Mouse (Mus musculus): ENCODE results near the gene Zfp987. TPM values are rescaled to one million over a fixed set of nuclear protein-coding genes. Genes with fewer than 3 reads are reported as not detected.

Gene Zfp987
- polyA plus RNA-seq, 2 experiments from 2014 or later, result 2.2 to 4.5 TPM

Other genes starting within 250 kb of the Zfp987 start
- not detected for gene Zfp986, start 228.5 kb upstream of the Zfp987 start, polyA plus RNA-seq (2017; shearing (Covaris generic))
- under 1 TPM in 1 of 2 experiments, not detected in 1; 0.08 TPM for gene Zfp600, start 59.5 kb downstream of the Zfp987 start, polyA plus RNA-seq (2017; shearing (Covaris generic))

Data from activated CD4-positive, CD25-positive, alpha-beta regulatory T cell, adult 4 months (primary cell).